9 mouse cellular contexts compared by ENCODE assay signal in the genomic region with DNA sequence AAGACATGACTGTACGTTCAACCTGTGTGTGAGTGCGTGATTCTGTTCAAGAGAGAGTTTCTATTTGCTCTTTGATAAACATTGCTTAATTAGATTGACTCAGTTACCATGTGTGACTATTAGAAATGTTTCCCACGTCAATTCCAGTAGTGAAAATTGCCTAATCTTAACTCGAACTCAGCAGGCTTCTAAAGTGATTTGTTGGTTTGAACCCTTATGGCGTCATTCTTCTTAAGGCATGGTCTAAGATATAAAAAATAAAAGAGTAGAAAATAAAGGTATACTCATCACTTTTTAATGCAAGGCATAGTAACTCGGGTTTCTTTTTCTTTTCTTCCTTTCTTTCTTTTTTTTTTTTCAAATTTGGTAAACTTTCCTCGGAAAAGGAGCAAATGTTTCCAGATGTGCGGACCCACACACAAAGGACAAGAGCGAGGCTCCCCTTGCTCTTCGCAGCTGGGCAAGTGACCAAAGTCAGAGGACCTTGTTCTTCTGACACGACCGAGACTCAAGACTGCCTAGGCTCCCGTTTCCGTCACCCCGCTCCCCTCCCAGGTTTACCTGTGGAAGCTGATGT. TPM values are rescaled to one million over a fixed set of nuclear protein-coding genes. Genes with fewer than 3 reads are reported as not detected.
DNase-seq lines count a peak whose midpoint lies in the region; ATAC-seq and TF ChIP-seq lines count a peak whose summit lies in the region.
"Had no signal": no experiment of that assay in that cellular context is flagged by ENCODE, and none has a peak within 500 bp of the region (broad histone marks: within the 10 kb centered on the region; RNA-seq: fewer than 3 reads in every experiment).

No protein-coding gene starts in this region.

- peaks cover 2% of the 10 kb centered on the region; the same call in 1 of the 2 replicates for H3K79me2 ChIP-seq in heart, adult 2 months (replicated peaks; ENCODE audit: control insufficient read depth, insufficient read depth, low read length)

- intact Hi-C loops in heart, adult 2 months (cut with DNase I) = loop anchor here (1.0 to 5.0 kb wide), 4 partner anchors 21 to 131 kb away; a partner anchor contains a TSS

- H3K4me1 ChIP-seq in heart, adult 2 months (ENCODE audit: control insufficient read depth, insufficient read depth, low read length) = peaks cover 9% of the 10 kb centered on the region
- peaks cover 59% of the 10 kb centered on the region for H3K4me1 ChIP-seq in E14TG2a.4 (replicated peaks; ENCODE audit: low read depth, low read length)
- H3K4me1 ChIP-seq in forebrain, embryonic 11.5 days (replicated peaks; ENCODE audit: control insufficient read depth, insufficient read depth, low read length) = peaks cover 5% of the 10 kb centered on the region; the same call in 1 of the 2 replicates
- peaks cover 18% of the 10 kb centered on the region for H3K4me1 ChIP-seq in limb, embryonic 15.5 days
- H3K4me1 ChIP-seq in stomach, embryonic 16.5 days (ENCODE audit: control insufficient read depth, insufficient read depth, low read length) = peaks cover 20% of the 10 kb centered on the region

- 1% methylated on average over 15 of the region's 15 CpGs for WGBS in heart, adult 2 months
- 2% methylated on average over 15 of the region's 15 CpGs for WGBS in forebrain, embryonic 11.5 days
- WGBS in limb, embryonic 15.5 days = 1% methylated on average over 15 of the region's 15 CpGs
- WGBS in stomach, embryonic 16.5 days = 2% methylated on average over 15 of the region's 15 CpGs

- no peak for TF ChIP-seq EP300 in heart, adult 2 months (IDR thresholded peaks at IDR 0.05; ENCODE audit: insufficient read depth, low read depth, low read length)

- H3K27me3 ChIP-seq in heart, adult 2 months (ENCODE audit: control insufficient read depth, insufficient read depth, low read length) = no peaks in the 10 kb centered on the region
- H3K27me3 ChIP-seq in E14TG2a.4 (ENCODE audit: insufficient read depth, low read length) = no peaks in the 10 kb centered on the region
- no peaks in the 10 kb centered on the region for H3K27me3 ChIP-seq in forebrain, embryonic 11.5 days (ENCODE audit: control insufficient read depth, insufficient read depth, low read length)
- no peaks in the 10 kb centered on the region for H3K27me3 ChIP-seq in limb, embryonic 15.5 days
- no peaks in the 10 kb centered on the region for H3K27me3 ChIP-seq in stomach, embryonic 16.5 days (ENCODE audit: control insufficient read depth, insufficient read depth, low read length)
- H3K27me3 ChIP-seq: Patski had no signal

- H3K27ac ChIP-seq in heart, adult 2 months = peak overlapping the region; percentile 88
- peak overlapping the region; percentile 98 for H3K27ac ChIP-seq in forebrain, embryonic 11.5 days (ENCODE audit: low read depth, low read length)
- H3K27ac ChIP-seq in limb, embryonic 15.5 days = peak overlapping the region; percentile 99
- H3K27ac ChIP-seq in stomach, embryonic 16.5 days (ENCODE audit: low read length) = peak overlapping the region; percentile 99

- peaks cover 22% of the 10 kb centered on the region for H3K36me3 ChIP-seq in heart, adult 2 months (ENCODE audit: control insufficient read depth, insufficient read depth, low read length)
- H3K36me3 ChIP-seq in E14TG2a.4 (ENCODE audit: insufficient read depth, low read length) = peaks cover 20% of the 10 kb centered on the region
- H3K36me3 ChIP-seq in forebrain, embryonic 11.5 days (ENCODE audit: control insufficient read depth, insufficient read depth, low read length) = no peaks in the 10 kb centered on the region; the same call in 1 of the 2 replicates
- H3K36me3 ChIP-seq in limb, embryonic 15.5 days = no peaks in the 10 kb centered on the region; the same call in 1 of the 2 replicates
- no peaks in the 10 kb centered on the region for H3K36me3 ChIP-seq in stomach, embryonic 16.5 days (ENCODE audit: control insufficient read depth, insufficient read depth, low read length)

- no peak for ATAC-seq in forebrain, embryonic 11.5 days (replicated peaks; ENCODE audit: low FRiP score)
- 0 out of 2 replicates have a peak, but pooled peaks have one; percentile 2 for ATAC-seq in limb, embryonic 15.5 days (ENCODE audit: insufficient number of reproducible peaks, low FRiP score, low TSS enrichment, low read depth)
- no peak for ATAC-seq in stomach, embryonic 16.5 days (ENCODE audit: insufficient read depth, low FRiP score)

- H3K9me3 ChIP-seq in E14TG2a.4 (ENCODE audit: low read length) = no peaks in the 10 kb centered on the region
- no peaks in the 10 kb centered on the region for H3K9me3 ChIP-seq in forebrain, embryonic 11.5 days (ENCODE audit: control insufficient read depth, low read length)
- no peaks in the 10 kb centered on the region for H3K9me3 ChIP-seq in limb, embryonic 15.5 days
- H3K9me3 ChIP-seq in stomach, embryonic 16.5 days (replicated peaks; ENCODE audit: control insufficient read depth, low read length) = no peaks in the 10 kb centered on the region

- DNase-seq in heart, adult 2 months = no peak
- DNase-seq in heart, adult 11 months = no peak
- no peak for DNase-seq in forebrain, embryonic 11.5 days (ENCODE audit: low spot score)
- no peak for DNase-seq in right cerebral cortex, adult 18-20 months
- no peak for DNase-seq in thymus, postnatal 4 days

- peak overlapping the region; percentile 89 for H3K9ac ChIP-seq in heart, adult 2 months (ENCODE audit: low read depth, low read length)
- peak overlapping the region; percentile 84 for H3K9ac ChIP-seq in forebrain, embryonic 11.5 days (ENCODE audit: low read length)
- H3K9ac ChIP-seq in limb, embryonic 15.5 days = peak overlapping the region; percentile 70
- H3K9ac ChIP-seq in stomach, embryonic 16.5 days (ENCODE audit: low read length) = peak overlapping the region; percentile 96

- peak overlapping the region; percentile 83 for H3K4me3 ChIP-seq in heart, adult 2 months
- peak overlapping the region; percentile 95 for H3K4me3 ChIP-seq in E14TG2a.4 (replicated peaks; ENCODE audit: low read length)
- peak overlapping the region; percentile 94 for H3K4me3 ChIP-seq in forebrain, embryonic 11.5 days (ENCODE audit: low read depth, low read length)
- peak overlapping the region; percentile 94 for H3K4me3 ChIP-seq in limb, embryonic 15.5 days
- peak overlapping the region; percentile 96 for H3K4me3 ChIP-seq in stomach, embryonic 16.5 days (replicated peaks; ENCODE audit: low read length)

- 0 out of 2 replicates have a peak, but pooled peaks have one; percentile 14 for TF ChIP-seq POLR2A in heart, adult 2 months (IDR thresholded peaks at IDR 0.05; ENCODE audit: insufficient read depth, low read depth, low read length)

- no peak for TF ChIP-seq CTCF in heart, adult 2 months (IDR thresholded peaks at IDR 0.05)
- TF ChIP-seq CTCF in E14TG2a.4 (conservative IDR thresholded peaks at IDR 0.05; ENCODE audit: low read length) = no peak

- H3K4me2 ChIP-seq in forebrain, embryonic 11.5 days (ENCODE audit: low read depth, low read length, severe bottlenecking) = peak overlapping the region; percentile 60
- peak overlapping the region; percentile 48 for H3K4me2 ChIP-seq in limb, embryonic 15.5 days
- peak overlapping the region; percentile 70 for H3K4me2 ChIP-seq in stomach, embryonic 16.5 days (ENCODE audit: low read depth, low read length)

RNA-seq across cellular contexts. Expression of a gene that starts 0.5 kb away (rescaled TPM):
- total RNA-seq in heart, adult 2 months (2021) = 1 to 10 TPM; 7.9 to 9.3 TPM
- 5.0 and 7.8 TPM in 2 replicates for polyA plus RNA-seq in heart, adult 2 months (2012; rRNA removed)
- 26.1 and 29.2 TPM in 2 replicates for polyA plus RNA-seq in forebrain, embryonic 11.5 days (2014; fragmentation: Nextera tagmentation; extraction: Ambion mirVana)
- polyA plus RNA-seq in limb, embryonic 15.5 days (2015; fragmentation: Nextera tagmentation; extraction: Ambion mirVana) = 21.2 and 21.5 TPM in 2 replicates
- polyA plus RNA-seq in stomach, embryonic 16.5 days (2015; fragmentation: Nextera tagmentation; extraction: Ambion mirVana) = 21.3 and 24.1 TPM in 2 replicates

RNA-seq across cellular contexts. Expression of a gene that starts 1.0 kb away (rescaled TPM):
- total RNA-seq in heart, adult 2 months (2021) = 10 to 100 TPM; 13.3 TPM
- polyA plus RNA-seq in heart, adult 2 months (2012; rRNA removed) = 13.7 and 29.3 TPM in 2 replicates
- 23.1 and 29.4 TPM in 2 replicates for polyA plus RNA-seq in forebrain, embryonic 11.5 days (2014; fragmentation: Nextera tagmentation; extraction: Ambion mirVana)
- 16.7 and 21.9 TPM in 2 replicates for polyA plus RNA-seq in limb, embryonic 15.5 days (2015; fragmentation: Nextera tagmentation; extraction: Ambion mirVana)
- 19.7 and 20.5 TPM in 2 replicates for polyA plus RNA-seq in stomach, embryonic 16.5 days (2015; fragmentation: Nextera tagmentation; extraction: Ambion mirVana)

RNA-seq across cellular contexts. Expression of a gene that starts 21.4 kb away (rescaled TPM):
- 10 to 100 TPM; 12.1 to 15.1 TPM for total RNA-seq in heart, adult 2 months (2021)
- polyA plus RNA-seq in heart, adult 2 months (2012; rRNA removed) = 8.6 and 11.5 TPM in 2 replicates
- 32.6 and 33.7 TPM in 2 replicates for polyA plus RNA-seq in forebrain, embryonic 11.5 days (2014; fragmentation: Nextera tagmentation; extraction: Ambion mirVana)
- 26.6 and 28.6 TPM in 2 replicates for polyA plus RNA-seq in limb, embryonic 15.5 days (2015; fragmentation: Nextera tagmentation; extraction: Ambion mirVana)
- 28.5 and 33.7 TPM in 2 replicates for polyA plus RNA-seq in stomach, embryonic 16.5 days (2015; fragmentation: Nextera tagmentation; extraction: Ambion mirVana)
